Mouse (Mus musculus): ENCODE measurements around the gene Dffa.

Gene Dffa

GRCm38 (mm10) chr4:149103875-149104561 is at the start of gene Dffa:
Gene Dffa (plus strand): TSS chr4:149104146.
- DNase-seq, result peak; percentile 88

- no peak for DNase-seq
Measured at GRCm38 (mm10) chr4:149055847-149056246, 48.1 kb upstream of the Dffa start.

DNA sequence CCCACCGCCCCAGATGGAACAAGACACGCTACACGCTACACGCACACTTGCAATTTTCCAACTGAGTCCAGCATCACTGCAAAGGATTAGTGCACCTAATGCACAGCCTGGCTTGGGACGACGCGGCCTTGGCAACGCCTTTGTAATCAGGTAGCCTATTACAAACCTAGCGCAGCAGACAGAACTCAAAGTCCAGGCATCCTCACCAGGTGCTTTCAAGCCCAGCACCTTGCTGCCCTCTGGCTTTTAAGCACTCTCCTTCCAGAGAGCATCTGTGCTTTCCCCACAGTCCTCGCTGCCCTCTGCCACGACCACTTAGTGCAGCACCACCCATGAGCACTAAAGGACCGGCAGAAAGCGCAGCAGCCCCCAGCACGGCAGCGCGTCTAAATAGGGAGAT is 47.0 kb upstream of the Dffa start:
- DNase-seq, result no peak

GRCm38 (mm10) chr4:149057470-149057869 is 46.5 kb upstream of the Dffa start:
- no peak for DNase-seq

- DNase-seq, result no peak
Measured at GRCm38 (mm10) chr4:149058298-149058697, 45.6 kb upstream of the Dffa start.

- no peak for DNase-seq
Measured at GRCm38 (mm10) chr4:149059713-149060112, 44.2 kb upstream of the Dffa start.

- no peak for DNase-seq
Measured at GRCm38 (mm10) chr4:149060621-149061431, 43.1 kb upstream of the Dffa start.

DNA sequence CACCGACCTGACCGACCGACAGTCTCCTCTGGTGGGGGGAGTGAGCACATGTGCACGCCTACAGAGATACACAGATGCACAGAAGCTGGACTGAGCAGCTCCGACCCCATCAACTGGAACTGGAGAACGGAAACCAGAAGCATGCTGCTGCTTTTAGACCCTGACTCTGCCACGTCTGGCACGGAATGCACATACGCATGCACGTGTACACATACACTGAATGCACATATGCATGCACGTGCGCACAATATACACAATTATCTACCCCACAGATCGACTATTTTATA is 42.6 kb upstream of the Dffa start:
- DNase-seq, result no peak

DNA sequence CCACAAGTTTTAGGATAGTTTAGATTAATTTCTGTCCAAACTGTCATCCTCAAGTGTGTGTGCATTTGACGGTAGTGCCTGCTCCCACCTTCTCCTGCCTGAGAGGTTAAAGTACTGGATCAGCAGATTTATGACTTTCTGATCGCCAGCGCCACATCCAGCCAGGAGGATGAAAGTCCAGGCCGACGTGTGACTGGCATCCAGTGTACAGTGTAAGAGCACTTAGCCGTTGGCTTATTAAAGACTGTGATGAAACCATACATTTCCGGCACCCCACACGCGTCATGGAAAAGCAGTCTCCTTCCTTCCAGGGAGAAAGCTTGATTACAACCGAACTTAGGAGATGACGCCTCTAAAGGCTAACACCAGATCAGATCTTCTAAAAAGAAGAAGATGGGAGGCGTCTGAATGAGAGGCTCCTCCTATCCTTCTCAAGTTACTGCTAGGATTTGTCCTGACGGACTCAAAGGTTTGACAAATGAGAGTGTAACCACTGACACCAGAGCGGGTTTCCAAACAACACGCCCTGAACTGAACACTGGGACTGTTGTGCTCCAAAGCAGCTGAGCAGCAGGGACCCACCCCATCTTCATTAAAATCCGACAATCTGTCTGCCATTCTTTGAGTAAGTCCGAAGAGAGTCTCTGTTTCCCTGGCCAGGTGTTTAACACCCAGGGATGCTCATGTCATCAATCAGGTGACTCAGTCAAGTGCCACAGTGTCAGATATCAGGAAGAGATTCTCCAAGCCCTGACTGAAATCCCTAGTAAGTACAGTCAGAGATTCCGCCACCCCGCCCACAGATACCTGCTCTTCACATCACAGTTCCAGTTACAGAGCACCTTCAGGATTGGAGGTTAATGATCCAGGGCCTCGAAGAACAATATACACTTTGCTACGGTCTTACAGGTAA is 41.3 kb upstream of the Dffa start:
- DNase-seq, result no peak

DNA sequence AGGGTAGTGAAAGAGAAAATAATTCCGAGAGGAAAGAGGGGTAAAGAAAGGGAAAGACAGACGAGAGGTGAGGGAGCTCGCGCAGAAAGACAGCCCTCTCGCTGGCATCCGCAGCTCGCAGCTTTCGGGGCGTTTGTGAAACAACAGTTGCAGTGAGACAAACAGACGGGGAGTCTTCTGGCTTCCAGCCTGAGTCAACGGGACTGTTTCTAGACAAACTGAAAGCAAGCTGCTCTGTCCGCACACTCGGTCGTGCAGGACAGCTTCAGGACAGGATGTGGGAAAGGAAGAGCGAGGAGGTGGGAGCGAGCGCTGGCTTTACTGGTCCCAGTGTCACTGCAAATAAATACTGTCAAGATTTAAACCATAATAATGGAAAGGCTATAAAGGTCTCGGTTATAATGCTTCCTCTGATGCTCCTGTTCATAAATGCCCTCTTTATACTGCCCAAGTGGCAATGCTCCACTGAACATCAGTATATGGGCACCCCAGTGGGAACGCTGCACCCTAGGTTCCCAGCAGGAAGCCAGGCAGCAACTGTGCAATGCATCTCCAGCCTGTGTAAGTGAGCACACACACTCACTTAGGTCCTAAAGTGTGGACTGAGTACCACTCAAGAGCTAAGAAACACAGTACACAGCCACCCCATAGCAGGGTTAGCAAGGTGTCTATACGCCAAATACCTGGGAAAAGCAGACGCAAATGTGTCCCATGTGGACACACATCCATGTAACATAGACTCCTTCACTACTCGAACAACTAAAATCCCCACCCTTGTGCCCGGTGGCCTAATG is 39.7 kb upstream of the Dffa start:
- no peak for DNase-seq

DNA sequence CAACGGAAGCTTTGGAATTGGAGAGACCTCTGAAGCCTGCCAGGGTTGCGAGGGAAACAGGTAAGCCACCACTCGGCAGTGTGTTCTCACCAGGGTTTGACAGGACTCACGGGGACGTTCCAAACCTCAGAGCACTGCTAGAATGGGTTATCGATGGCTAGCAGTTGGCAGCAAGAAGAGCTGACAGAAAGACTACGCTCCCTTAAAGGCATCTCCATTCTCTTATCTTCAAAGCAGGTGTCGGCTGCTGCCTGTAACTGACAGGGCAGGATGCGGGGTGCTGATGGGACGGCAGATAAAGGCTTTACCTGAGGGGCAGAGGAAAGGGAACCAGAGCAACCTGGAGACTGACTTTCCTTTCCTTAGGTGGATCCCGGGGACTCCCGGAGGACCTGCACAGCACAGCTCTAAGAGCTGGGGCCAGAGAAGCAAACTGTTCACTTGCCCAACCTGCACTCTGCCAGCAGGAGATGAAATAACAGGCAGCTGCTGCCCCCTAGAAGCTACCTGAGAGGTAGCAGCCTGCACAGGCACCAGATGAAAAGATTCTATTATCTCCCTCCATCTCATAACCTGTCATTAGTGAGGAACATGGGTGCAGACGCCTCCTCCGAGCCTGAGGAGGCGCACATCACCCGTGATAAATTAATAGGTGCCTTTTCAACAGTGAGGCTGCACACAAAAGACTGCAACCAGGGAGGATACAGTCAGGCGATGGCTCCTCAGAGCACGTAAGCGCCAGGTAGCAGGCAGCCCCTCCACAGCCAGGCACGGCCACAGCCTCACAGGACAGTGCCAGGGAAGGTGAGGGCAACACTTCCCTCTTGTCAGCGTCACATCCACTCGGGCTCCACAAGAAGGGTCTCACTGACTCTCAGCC is 37.0 kb upstream of the Dffa start:
- DNase-seq, result peak in 1 of 2 experiments; percentile 28

- DNase-seq, result no peak
Measured at GRCm38 (mm10) chr4:149075073-149075472, 28.9 kb upstream of the Dffa start.

GRCm38 (mm10) chr4:149075871-149076575 is 27.9 kb upstream of the Dffa start:
- DNase-seq, result peak; percentile 40 to 49

GRCm38 (mm10) chr4:149078261-149078660 is 25.7 kb upstream of the Dffa start:
- no peak for DNase-seq

DNA sequence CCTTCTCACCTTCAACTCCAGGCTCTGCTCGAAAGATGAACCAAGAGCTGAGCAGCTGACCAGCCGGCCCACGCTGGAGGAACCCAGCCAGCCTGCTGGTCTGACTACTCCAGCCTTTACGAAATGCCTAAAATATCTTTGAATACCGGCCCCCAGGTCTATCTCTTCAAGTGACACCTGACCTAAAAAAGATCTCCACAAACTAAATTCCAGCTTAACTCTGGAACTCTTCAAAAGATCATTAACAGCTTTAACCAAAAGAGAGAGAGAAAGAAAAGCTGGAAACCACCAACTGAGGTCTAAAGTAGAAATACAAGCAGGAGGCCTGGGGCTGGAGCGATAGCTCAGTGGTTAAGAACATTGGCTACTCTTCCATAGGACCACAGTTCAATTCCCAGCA is 24.3 kb upstream of the Dffa start:
- no peak for DNase-seq

DNA sequence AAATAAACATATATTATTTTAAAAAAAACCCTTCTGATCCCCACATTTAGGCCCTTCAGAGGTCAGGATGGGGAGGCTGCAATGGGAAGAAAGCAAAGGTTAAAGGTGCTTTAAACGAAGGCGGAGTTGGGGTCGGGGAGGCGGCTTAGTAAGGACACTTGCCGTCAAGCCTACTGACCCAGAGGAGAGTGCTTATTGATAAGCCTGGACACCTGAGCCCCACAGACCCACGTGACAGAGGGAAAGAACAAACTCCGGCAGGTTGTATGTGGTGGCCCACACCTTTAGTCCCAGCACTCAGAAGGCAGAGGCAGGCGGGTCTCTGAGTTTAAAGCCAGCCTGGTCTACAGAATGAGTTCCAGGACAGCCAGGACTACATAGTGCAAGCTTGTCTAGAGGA is 23.8 kb upstream of the Dffa start:
- DNase-seq, result no peak

DNA sequence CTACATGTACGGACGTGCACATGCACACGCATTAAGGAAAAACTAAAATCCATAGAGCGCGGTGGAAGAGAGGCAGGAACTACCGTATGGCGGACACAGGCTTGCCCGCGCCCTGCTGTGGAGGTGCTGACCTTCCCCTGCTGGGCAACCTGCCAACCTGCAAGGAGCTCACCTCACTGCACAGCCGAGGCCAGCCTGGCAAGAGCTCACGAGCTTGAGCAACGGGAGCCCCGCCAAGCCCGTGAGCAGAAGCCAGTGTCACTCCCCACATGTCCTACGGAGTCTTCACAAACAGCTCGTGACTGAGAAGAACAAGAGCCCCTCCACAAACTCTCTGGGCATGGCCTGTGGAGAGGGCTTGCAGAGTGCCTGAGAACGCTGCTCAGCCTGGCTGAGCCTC is 22.4 kb upstream of the Dffa start:
- DNase-seq, result no peak

GRCm38 (mm10) chr4:149085381-149085780 is 18.6 kb upstream of the Dffa start:
- no peak for DNase-seq

DNA sequence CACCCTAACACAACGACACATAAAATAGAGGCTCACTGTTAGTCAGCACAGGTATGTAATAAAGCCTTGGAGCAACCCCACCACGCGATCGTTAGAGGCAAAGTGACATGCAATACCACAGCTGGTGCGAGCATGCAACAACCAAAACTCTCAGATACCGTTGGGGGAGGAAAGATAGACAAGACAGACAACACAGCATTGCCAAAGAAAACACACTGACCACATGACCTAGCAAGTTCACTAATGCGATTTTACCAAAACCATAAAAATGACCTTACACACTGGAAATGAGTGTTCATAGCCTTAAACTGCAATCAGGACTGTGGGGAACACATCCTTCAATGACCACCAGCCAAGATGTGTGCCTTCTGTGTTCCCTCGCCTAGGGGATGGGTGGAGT is 12.6 kb upstream of the Dffa start:
- DNase-seq, result no peak

DNA sequence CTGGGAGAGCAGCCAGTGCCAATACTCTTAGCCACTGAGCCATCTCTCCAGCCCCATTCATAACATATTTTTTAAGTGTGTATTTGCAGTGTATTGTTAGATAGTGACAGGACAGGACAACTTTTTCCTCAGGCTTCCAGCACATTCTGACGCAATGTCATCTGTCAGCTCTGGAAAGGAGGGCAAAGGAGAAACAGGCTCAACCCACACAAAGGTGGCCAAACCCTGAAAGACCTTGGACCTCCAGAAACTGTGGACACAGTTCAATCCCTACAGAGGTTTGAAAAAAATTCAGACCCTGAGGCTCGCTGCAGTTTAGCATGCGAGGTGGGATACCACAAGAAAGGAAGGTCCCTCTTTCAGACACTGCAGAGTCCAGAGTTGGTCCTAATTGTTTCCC is 6.0 kb upstream of the Dffa start:
- DNase-seq, result no peak

GRCm38 (mm10) chr4:149098571-149098970 is 5.4 kb upstream of the Dffa start:
- no peak for DNase-seq

Measured in thymus, adult 18-20 months (tissue).